Mouse (Mus musculus) erythroblast, embryonic 14.5 days (primary cell): Measurements from ENCODE around the gene Rpl10a.

Experiments used
- GATA1 ChIP-seq: IDR thresholded peaks from 2 replicates; pipeline ENCODE4 v1.6.1; 2012; ENCODE audit warnings: low read length, inconsistent platforms, mixed read lengths
- TAL1 ChIP-seq: IDR thresholded peaks from 3 replicates; pipeline ENCODE4 v1.6.1; 2012; ENCODE audit warnings: low read length, inconsistent platforms, mixed read lengths

DNA sequence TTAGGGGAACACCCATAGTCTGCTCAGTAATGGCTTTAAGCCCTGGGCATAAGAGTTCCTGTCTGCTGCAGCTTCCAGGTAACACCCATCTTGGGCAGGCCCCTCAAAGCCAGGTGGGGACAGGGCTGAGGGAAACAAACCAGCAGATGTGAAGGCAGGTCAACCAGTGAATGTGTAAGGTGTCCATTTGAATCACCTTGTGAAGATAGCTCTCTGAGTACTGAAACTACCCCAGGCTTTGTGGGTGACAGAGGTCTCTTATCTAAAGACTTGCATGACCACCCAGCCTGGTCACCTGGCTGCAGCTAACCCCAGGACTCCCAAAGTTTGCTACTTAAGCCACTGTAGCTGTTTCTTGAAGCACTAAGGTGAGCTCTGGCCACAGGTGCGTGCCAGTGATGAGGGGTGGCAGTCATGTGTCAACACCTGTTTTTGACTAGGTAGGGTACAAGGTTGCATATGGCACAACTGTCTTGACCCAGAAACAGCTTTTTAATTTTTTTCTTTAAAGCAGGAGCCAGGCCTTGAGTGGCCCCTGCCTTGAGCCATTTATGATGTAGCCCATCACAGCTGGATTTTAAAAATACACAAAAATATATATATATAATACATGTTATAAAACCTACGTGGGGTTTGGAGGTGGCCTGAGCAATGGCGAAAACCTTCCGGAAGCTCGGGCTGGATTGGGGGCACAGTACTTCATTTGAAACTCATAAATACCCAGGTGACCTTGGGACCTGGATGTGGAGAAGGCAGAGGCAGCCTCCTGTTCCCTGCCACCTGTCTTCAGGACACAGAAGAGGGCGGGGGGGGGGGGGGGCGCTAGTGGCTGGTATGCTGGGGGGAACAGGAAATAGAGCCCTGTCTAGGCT lies 3.2 kb downstream of the Rpl10a start:
- no peak for TF ChIP-seq GATA1
- no peak for TF ChIP-seq TAL1
